Mouse (Mus musculus) central nervous system, embryonic 14 days (tissue): ENCODE data around the gene Neurl1a. TPM values are rescaled to one million over a fixed set of nuclear protein-coding genes. Genes with fewer than 3 reads are reported as not detected.

ENCODE experiments used
- polyA plus RNA-seq: library from polyadenylated mRNA; depleted of rRNA; stranded (reverse); fragments of >200 nt; gene quantifications from 2 replicates; pipeline ENCODE4 v1.2.3, GENCODE M21; 2012; rRNA removed

The Neurl1a gene
- polyA plus RNA-seq = 8.4 and 12.0 TPM in 2 replicates

DNA sequence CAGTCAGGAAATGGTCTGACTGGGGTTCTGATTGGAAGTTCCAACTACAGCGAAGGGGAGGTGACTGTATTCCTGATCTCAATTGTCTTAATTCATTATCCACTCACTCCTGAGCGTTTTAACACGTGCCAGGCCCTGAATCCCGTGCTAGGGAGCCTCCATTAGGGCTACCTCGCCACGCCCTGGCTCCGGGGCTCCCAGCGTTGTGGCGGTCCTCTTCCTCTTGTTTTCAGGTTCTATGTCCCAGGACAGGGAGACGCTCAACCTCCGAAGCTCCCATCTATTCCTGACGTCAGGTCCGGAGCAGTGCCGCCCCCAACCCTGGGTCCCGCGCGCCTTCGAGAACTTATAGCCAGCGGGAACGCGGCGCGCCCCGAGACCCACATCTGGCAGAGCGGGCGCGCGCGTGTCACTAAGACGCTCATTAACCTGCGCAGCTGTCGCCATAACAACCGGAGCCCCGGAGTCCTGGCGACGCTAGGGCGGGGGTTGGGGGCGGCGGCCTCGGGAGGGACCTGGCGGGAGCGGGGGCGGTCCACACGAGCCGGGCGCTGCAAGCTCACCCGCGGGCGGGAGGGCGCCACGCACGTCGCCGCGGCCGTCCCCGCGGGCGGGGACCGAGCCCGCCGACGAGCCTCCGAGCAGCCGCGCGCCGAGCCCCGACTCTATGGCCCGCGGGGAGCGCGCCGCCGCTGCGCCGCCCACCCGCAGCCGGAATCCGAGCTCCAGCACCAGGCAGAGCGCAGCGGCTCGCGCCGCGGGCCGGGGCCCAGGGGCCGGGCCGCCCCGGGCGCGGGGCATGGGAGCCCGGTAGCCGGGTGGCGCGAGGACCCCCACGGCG lies at the start of gene Neurl1a:
Gene Neurl1a, plus strand, starts transcription at position 390 of the 841 bp plus-strand sequence.

DNA sequence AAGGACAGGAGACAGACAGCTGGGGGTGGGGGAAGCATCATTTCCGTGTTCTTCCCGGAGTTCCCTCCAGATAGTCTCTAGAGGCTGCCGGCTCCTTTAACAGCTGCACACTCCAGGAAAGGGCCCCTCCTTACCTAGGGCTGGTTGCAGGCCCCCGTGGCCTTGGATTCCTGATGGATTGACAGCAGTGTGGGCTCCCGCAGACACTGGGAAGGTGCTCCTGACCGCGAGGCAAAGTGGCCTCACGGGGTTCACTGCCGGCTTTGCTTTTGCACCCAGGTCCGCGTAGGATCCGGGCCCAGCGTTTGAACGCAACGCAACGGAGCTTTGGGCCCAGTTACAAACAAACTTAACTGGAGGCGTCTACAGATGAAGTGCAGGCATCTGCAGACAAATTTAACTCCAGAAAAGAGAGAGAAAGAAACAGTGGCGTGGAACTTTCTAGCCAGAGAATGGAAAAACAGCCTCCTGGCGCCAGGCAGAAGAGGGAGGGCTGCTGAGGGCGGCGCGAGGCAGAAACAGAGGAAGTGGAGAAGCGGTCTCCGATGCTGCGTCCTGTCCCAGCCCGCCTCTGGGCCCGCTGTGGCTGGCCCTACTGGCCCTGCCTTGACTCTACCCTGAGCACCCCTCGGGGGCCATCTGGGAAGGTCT lies 40.7 kb upstream of the Neurl1a start, which contains the start of gene Calhm2:
Gene Calhm2, minus strand, starts transcription at position 524 of the 651 bp plus-strand sequence.

DNA sequence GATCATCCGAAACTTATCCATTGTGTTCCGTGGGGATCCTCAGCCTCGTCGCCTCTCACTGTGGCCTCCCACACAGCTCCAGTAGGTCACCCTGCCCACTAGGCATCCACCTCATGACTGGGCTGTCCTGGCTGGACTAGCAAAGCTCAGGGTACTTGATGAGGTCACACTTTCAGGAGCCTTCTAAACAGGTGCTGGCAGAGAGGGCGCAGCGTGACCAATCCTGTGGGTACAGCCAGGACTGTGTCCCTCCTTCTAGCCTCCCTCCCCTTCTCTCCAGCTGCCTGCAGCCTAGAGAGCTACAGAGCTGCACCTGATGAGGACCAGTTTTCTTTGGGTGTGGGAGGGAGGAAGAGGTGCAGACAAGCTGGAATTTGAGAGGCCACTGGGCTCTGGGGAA lies 34.5 kb upstream of the Neurl1a start, which contains the start of gene Calhm1:
Gene Calhm1, minus strand, starts transcription at position 101 of the 400 bp plus-strand sequence.

DNA sequence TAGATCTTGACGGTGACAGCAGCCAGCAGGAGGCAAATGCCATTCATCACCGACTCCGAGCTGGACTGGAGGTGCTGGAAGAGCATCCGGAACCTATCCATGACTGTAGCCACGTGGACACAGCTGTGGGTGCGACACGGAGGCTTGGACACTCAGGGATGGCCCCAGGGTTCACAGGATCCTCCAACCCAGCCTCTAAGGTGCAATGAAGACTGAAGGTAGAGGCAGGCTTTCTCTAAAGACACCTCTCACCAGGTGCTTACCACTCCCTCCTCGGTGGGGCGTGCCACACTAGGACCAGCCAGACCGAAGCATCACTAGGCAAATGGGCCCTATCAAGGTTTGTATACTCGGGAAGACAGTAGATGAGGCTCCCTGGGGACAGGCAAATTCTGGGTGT lies 21.0 kb upstream of the Neurl1a start, which contains the start of gene Calhm3:
Gene Calhm3, minus strand, starts transcription at position 101 of the 400 bp plus-strand sequence.

Other genes with a start within 250 kb of the Neurl1a start
- 412 and 435 TPM in 2 replicates for gene Ina, start 164.1 kb upstream of the Neurl1a start, polyA plus RNA-seq
- 45.6 and 48.2 TPM in 2 replicates for gene Nt5c2, start 163.7 kb upstream of the Neurl1a start, polyA plus RNA-seq
- 64.8 and 66.4 TPM in 2 replicates for gene Pcgf6, start 127.9 kb upstream of the Neurl1a start, polyA plus RNA-seq
- 10.7 and 10.9 TPM in 2 replicates for gene Taf5, start 111.1 kb upstream of the Neurl1a start, polyA plus RNA-seq
- 789 and 983 TPM in 2 replicates for gene Usmg5, start 88.2 kb upstream of the Neurl1a start, polyA plus RNA-seq
- 19.2 and 19.6 TPM in 2 replicates for gene Pdcd11, start 88.1 kb upstream of the Neurl1a start, polyA plus RNA-seq
- 1.3 and 2.6 TPM in 2 replicates for gene Calhm2, start 40.5 kb upstream of the Neurl1a start, polyA plus RNA-seq
- gene Calhm1, start 34.6 kb upstream of the Neurl1a start, polyA plus RNA-seq = 0.05 TPM in 2 replicates
- 0.06 TPM in 1 of 2 replicates, not detected in the other for gene Calhm3, start 21.1 kb upstream of the Neurl1a start, polyA plus RNA-seq